Mouse (Mus musculus) cerebellum, adult 2 months (tissue): ENCODE measurements around the gene Txnrd2. TPM values are rescaled to one million over a fixed set of nuclear protein-coding genes. Genes with fewer than 3 reads are reported as not detected.

Experiments used
- DNase-seq, 2 experiments: peaks; one replicate each; pipeline ENCODE4 v3.0.0; 2021
- H3K27ac ChIP-seq: fragments of 200-500 bp; 2 replicates; pipeline ENCODE4 v1.5.1; 2012; ENCODE audit warnings: low read length, control low read depth, inconsistent platforms; ENCODE audit not compliant: insufficient read depth
- H3K27me3 ChIP-seq: fragments of 200-500 bp; 2 replicates; pipeline ENCODE4 v1.6.1; 2012; ENCODE audit warnings: inconsistent platforms, mild to moderate bottlenecking, low read length, moderate library complexity; ENCODE audit not compliant: control insufficient read depth, insufficient read depth
- H3K4me1 ChIP-seq: fragments of 200-500 bp; 2 replicates; pipeline ENCODE4 v1.6.1; 2011; ENCODE audit warnings: low read length; ENCODE audit not compliant: control insufficient read depth, insufficient read depth
- H3K4me3 ChIP-seq: fragments of 200-500 bp; replicated peaks from 2 replicates; pipeline ENCODE3; 2011; ENCODE audit warnings: mild to moderate bottlenecking, low read depth, low read length, control low read depth; ENCODE audit not compliant: insufficient read depth
- CTCF ChIP-seq: fragments of 200-500 bp; IDR thresholded peaks from 2 replicates; pipeline ENCODE4 v1.5.1; 2011; ENCODE audit warnings: low read depth, mild to moderate bottlenecking, control low read depth, low read length, moderate library complexity, borderline replicate concordance; ENCODE audit not compliant: insufficient read depth
- POLR2A ChIP-seq: fragments of 200-500 bp; IDR thresholded peaks from 2 replicates; pipeline ENCODE4 v1.6.1; 2011; ENCODE audit warnings: low read length, control low read depth, borderline replicate concordance; ENCODE audit not compliant: insufficient read depth
- whole genome bisulfite sequencing: fragments of 180-500 bp; shearing (Covaris S2); methylation state at CpG from one replicate; pipeline ENCODE4 v1.1.7; 2018; 5-methylcytosine and 5-hydroxymethylcytosine counted together
- polyA plus RNA-seq: library from polyadenylated mRNA; depleted of rRNA; stranded (reverse); fragments of >200 nt; gene quantifications from 2 replicates; pipeline ENCODE4 v1.2.3, GENCODE M21; 2012

Txnrd2 gene
- polyA plus RNA-seq, 1 experiment = 20.6 TPM

- no peak for TF ChIP-seq POLR2A
- no peak for TF ChIP-seq CTCF
- H3K4me3 ChIP-seq = no peak overlapping the region
- 0 out of 2 replicates have a peak overlapping the region, but pooled peaks have one; percentile 9 for H3K27ac ChIP-seq
Observed at GRCm38 (mm10) chr16:18383756-18384155, 42.4 kb upstream of the Txnrd2 start.

GRCm38 (mm10) chr16:18384211-18384610 lies 42.0 kb upstream of the Txnrd2 start:
- no peak overlapping the region for H3K4me3 ChIP-seq
- H3K27ac ChIP-seq = no peak overlapping the region; the same call in 1 of the 2 replicates
- 68% methylated on average over 7 of the region's 7 CpGs for WGBS
- peaks cover 43% of the 10 kb centered on the region for H3K4me1 ChIP-seq
- no peak for DNase-seq
- H3K27me3 ChIP-seq = no peaks in the 10 kb centered on the region
- TF ChIP-seq CTCF (no peak), POLR2A (no peak)

More at GRCm38 (mm10) chr16:18383756-18384155, 42.4 kb upstream of the Txnrd2 start:
- no peak for DNase-seq
- Histone ChIP-seq H3K27me3 (no peaks in the 10 kb centered on the region), H3K4me1 (peaks cover 43% of the 10 kb centered on the region)
- WGBS = 61% methylated on average over 3 of the region's 3 CpGs

GRCm38 (mm10) chr16:18384659-18385058 lies 41.5 kb upstream of the Txnrd2 start:
- WGBS = 86% methylated on average over 8 of the region's 8 CpGs
- TF ChIP-seq CTCF = no peak
- no peak for TF ChIP-seq POLR2A
- peaks cover 43% of the 10 kb centered on the region for H3K4me1 ChIP-seq
- DNase-seq = no peak
- no peak overlapping the region for H3K4me3 ChIP-seq
- H3K27ac ChIP-seq = no peak overlapping the region
- no peaks in the 10 kb centered on the region for H3K27me3 ChIP-seq

GRCm38 (mm10) chr16:18385411-18385810 lies 40.8 kb upstream of the Txnrd2 start:
- Histone ChIP-seq H3K27me3 (no peaks in the 10 kb centered on the region), H3K27ac (no peak overlapping the region), H3K4me1 (peaks cover 43% of the 10 kb centered on the region), H3K4me3 (no peak overlapping the region)
- TF ChIP-seq POLR2A = no peak
- TF ChIP-seq CTCF = no peak
- WGBS = 87% methylated on average over 5 of the region's 5 CpGs
- DNase-seq = no peak

- H3K4me1 ChIP-seq = peaks cover 33% of the 10 kb centered on the region
- TF ChIP-seq CTCF (no peak), POLR2A (no peak)
- H3K27me3 ChIP-seq = no peaks in the 10 kb centered on the region
- 17% methylated on average over 7 of the region's 7 CpGs for WGBS
- H3K4me3 ChIP-seq = no peak overlapping the region
- DNase-seq = peak; percentile 40 to 60
- H3K27ac ChIP-seq = no peak overlapping the region
Observed at GRCm38 (mm10) chr16:18386451-18386850, 39.7 kb upstream of the Txnrd2 start.

GRCm38 (mm10) chr16:18386972-18387371 lies 39.2 kb upstream of the Txnrd2 start:
- H3K4me1 ChIP-seq = peaks cover 33% of the 10 kb centered on the region

GRCm38 (mm10) chr16:18387704-18388582 lies 38.2 kb upstream of the Txnrd2 start:
- no peak overlapping the region for H3K27ac ChIP-seq
- TF ChIP-seq POLR2A (no peak), CTCF (no peak)
- peaks cover 33% of the 10 kb centered on the region for H3K4me1 ChIP-seq
- no peak overlapping the region for H3K4me3 ChIP-seq
- 66% methylated on average over 5 of the region's 7 CpGs for WGBS
- no peaks in the 10 kb centered on the region for H3K27me3 ChIP-seq
- DNase-seq = no peak

More at GRCm38 (mm10) chr16:18386972-18387371, 39.2 kb upstream of the Txnrd2 start:
- H3K27me3 ChIP-seq = no peaks in the 10 kb centered on the region
- no peak overlapping the region for H3K27ac ChIP-seq
- TF ChIP-seq CTCF (no peak), POLR2A (no peak)
- DNase-seq = no peak
- 56% methylated on average over 3 of the region's 3 CpGs for WGBS
- no peak overlapping the region for H3K4me3 ChIP-seq
